Mouse (Mus musculus) cerebellum, adult 8-10 months (tissue): ENCODE measurements at regions not wholly inside any gene's neighbourhood (a gene's known extent, or its start where the extent isn't known, plus 50 kb on each side); places are given as distances from the start of the nearest gene placed in this dataset.

Source experiments
- DNase-seq: peaks from one replicate; pipeline ENCODE4 v3.0.0; 2022

DNA sequence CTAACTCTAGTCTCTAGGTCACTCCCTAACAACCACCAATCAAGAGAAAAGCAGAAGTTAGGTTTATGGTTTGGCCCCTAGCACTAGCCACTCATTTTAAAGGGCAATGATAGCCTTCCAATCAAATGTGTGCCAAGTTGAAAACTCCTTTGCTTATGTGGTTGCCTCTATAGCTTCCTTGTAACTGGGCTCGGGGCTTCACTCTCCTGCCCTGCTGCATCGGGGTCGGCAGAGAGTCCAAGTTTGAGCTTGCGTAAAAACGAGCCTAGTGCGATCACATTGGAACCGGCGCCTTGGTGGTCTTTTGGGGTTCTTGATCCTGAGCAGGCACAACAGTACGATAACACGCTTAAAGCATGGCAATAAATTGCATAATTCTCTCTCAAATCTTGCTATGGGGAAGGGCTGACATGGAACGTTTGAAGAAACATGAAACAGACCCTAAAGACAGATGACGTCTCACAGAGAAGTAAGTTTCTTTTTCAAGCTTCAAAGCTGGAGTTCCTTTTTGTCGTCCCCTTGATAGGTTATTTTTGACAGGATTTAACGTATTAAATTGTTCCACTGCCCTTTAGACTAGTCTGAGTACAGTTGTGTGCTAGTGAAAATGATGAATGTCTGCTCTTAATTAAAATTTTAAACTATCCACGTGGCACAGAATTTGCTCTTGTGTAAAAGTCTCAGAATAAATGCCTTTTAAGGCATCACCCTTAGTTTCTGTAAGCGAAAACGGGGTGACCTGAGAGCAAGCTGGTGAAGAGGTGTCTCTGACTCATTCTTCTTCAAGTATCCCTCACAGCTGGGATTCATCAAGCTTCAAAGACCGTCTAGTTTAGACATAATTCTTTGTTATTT is 52.0 kb downstream of the 4930426L09Rik start:
- no peak for DNase-seq

DNA sequence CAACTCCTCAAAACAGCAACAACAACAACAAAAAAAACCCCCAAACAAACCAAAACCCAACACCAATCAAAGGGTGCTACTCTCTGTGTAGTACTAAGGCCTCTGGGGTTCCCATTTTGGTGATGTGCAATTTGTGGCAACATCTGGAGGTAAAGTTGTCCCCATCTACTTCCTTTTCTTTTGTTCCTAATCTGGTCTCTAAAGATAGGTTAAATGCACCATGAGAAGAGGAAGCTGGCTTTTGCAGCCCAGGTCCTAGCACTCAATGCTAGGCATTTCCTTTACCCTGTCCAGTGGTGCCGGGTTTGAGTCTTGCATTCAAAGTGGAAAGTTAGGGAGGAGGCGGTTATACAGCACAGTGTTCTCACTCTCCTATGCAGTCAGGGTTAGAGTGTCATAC is 57.4 kb downstream of the 4930426L09Rik start:
- DNase-seq, result no peak

GRCm38 (mm10) chr2:19057859-19058258 is 59.7 kb downstream of the 4930426L09Rik start:
- no peak for DNase-seq

- DNase-seq, result no peak
Observed at GRCm38 (mm10) chr2:19058765-19059164, 60.6 kb downstream of the 4930426L09Rik start.

- no peak for DNase-seq
Observed at GRCm38 (mm10) chr2:19059246-19059645, 61.1 kb downstream of the 4930426L09Rik start.

DNA sequence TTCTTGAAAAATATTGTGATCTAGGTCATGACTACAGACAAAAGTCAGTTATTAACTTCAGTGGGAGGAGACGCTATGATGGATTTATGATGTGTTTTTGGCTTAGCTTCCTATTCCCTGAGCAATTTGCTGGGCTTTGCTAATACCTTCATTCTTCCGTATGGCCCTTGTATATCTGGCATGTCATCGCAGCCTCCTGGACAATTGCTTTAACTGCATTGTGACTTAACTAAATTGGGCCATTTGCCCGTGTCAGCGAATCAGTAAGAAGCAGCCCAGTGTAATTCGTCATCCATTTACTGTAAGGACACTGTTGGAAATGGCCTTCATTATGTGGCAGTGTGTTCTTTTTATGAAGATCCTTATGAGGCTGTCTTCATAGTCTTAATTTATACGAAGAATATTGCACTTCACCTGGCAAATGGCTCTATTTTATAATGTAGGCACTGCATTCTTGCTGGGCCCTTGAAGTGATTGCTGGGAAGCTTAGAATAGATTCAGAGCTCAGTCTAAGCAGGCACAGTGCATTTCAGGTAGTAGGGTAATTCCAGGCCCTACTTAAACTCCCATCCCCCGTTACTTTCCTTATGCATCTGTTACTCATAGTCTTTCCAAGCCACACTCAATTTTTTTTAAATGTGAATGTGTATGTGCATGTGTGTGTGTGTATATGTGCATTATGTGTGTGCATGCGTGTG is 62.2 kb downstream of the 4930426L09Rik start:
- DNase-seq, result no peak

- DNase-seq, result no peak
Observed at GRCm38 (mm10) chr2:19064560-19065362, 66.6 kb downstream of the 4930426L09Rik start.

GRCm38 (mm10) chr2:19065511-19065910 is 67.4 kb downstream of the 4930426L09Rik start:
- no peak for DNase-seq

DNA sequence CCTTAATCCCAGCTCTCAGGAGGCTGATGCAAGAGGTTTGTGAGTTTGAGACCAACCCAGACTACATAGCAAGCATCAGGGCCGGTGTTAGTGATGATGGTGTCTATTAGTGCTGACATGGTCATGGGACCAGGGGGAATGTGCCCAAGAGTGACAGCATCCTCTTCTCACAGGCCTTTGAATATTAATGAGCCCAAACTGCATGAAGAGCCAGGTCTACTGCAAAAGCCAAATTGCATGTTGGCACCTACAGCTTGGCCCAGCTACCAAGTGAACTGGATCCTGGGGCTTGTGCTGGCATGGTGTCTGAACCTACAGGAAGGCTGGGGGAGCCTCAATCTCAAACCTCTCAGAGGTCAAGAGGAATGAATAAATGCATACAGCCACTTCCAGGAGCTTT is 70.0 kb downstream of the 4930426L09Rik start:
- no peak for DNase-seq

DNA sequence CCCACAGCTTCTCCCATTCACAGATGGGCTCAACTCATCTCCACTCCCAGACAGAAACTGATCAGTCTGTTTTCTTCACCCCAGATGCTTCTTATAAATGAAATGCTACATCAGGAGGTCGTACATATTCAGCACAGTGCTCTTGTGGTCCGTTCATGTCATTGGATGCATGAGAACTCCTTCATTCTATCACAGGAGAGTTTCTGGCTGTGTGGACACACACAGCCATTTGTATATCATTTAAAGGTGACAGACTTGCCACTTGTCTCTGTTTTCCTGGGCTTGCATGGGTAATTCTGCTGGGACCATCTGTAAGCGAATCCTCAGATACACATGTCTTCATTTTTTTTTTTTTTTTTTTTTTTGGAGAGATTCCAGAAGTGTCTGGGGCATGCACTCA is 85.7 kb downstream of the 4930426L09Rik start:
- DNase-seq, result no peak

- no peak for DNase-seq
Observed at GRCm38 (mm10) chr2:19085105-19085504, 87.0 kb downstream of the 4930426L09Rik start.

DNA sequence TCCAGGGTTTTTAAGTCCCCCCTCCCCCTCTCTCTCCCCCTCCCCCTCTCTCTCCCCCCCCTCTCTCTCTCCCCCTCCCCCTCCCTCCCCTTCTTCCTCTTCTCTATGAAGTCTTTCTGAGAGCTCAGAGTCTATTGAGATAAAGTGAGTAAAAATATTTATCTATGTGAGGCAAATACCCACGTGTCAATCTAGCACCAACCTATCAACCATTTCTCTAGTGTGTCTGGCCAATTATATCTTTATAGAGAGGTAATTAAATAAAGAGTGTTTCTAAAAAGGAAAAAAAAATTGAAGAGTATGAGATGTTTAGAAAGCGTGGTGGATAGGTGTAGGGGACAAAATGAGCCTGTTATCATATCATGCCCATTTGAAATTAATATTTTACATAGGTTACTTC is 88.0 kb downstream of the 4930426L09Rik start:
- no peak for DNase-seq

GRCm38 (mm10) chr2:19086621-19087020 is 88.5 kb downstream of the 4930426L09Rik start:
- no peak for DNase-seq

DNA sequence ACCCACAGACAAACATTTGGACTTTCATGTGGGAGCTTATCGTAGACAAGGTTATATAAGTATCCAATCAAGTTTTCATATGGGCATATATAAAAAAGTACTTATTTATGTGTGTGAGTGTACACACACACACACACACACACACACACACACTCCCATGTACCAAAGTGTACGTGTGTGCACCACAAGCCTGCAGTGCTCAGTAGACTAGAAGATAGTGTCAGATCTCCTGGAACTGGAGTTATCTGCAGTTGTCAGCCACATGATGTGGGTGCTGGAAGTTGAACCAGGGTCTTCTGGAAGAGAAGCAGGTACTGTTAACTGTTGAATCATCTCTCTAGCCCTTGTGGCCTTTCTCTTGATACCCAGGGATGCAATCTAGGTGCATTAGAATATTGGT is 99.7 kb upstream of the Armc3 start:
- no peak for DNase-seq

- no peak for DNase-seq
Observed at GRCm38 (mm10) chr2:19108753-19109152, 90.3 kb upstream of the Armc3 start.

DNA sequence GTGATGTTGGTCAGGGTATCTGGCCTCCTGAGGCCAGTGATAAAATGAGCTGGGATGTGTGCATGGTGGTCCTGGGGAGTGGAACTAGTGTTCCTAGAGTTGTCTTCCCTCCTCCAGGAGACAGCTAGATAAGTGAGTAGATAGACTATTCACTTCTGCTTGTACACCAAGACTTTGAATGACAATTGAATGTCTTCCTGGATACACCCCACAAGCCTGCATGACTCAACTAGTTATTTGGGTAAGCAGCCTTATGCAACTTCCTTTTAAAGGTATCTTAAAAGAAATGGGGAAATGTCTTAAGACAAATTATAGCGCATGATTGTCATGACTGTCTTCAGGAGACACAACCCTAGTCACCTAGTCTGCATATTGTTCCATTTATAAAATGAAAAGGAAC is 79.2 kb upstream of the Armc3 start:
- no peak for DNase-seq

- no peak for DNase-seq
Observed at GRCm38 (mm10) chr2:19132864-19133263, 66.2 kb upstream of the Armc3 start.

DNA sequence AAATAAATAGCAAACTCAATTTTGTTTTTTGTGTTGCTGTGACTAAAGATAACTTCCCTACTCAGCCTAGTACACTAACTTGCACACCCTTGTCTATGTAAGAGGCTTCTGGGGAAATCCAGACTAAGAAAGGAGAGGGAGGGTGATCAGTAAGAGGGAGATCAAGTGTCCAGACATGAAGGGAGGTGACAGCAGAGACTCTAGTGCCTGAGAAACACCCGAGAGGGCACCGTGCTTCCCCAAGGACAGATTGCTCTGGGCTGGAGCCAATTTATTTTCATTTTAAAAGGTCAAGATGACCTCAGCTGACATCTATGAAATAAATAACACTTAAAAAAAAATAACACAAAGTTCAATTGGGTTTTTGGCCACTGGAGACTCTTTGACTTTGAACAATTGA is 56.5 kb upstream of the Armc3 start:
- no peak for DNase-seq

DNA sequence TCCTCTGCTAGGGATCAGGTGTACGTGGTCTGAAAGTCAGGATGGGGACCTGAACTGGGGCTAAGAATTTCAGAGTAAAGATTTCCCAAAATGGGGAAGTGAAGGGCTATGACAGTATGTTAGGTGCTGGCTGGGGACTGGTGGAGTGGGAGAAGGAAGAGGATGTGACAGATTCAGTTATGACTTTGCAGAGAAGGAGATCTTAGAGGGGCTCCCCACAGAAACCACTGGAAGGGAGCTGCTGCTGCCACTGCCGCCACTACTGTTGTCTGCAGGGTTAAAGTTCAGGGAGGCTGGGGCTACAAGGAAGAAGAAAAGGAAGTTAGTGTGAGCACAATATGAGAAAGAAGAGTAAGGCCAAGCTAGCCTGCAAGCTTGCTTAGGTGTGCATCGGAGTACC is 53.7 kb upstream of the Armc3 start:
- no peak for DNase-seq

- peak; percentile 3 for DNase-seq
Observed at GRCm38 (mm10) chr2:19145881-19146280, 53.2 kb upstream of the Armc3 start.

DNA sequence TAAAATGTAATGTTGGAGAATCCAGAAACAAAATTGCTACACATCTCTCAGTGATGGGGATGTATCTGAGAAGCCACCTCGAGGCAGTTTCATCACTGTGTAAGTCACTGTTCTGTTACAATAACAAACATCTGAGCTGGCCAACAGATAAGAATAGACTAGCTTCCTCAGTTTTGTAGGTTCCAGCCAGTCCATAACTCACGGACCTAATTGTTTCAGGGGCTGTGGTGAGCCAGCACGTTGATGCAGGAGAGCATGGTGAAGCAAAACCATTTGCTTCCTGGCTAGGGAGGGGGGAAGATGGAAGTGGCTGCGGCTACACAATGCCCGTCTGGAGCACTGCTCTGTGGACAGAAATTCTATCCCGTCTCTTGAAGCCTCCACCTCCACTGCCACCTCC is 52.8 kb upstream of the Armc3 start:
- no peak for DNase-seq

DNA sequence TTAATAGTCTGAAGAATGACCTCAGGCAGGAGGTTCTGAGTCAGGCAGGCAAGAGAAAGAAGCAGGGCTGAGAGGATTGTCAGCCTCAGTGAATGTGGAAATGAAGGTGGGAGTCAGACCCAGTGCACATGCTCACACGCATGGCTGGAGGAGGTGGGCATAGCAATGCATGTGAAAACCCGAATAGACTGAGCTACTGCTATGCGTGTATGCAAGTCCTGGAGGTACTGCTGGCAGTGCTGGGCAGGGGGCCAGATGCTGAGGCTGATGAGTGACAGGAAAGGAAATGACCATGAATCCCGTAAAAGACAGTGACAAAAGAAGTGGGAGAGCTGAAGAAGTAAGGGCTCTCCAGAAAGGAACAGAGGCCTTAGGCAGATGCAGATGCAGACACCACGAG is 50.3 kb upstream of the Armc3 start:
- no peak for DNase-seq
